Comparison of ENCODE assay signal across 17 mouse cellular contexts in genomic region chr11:54936771-54937140, GRCm38 (mm10). TPM values are rescaled to one million over a fixed set of nuclear protein-coding genes. Genes with fewer than 3 reads are reported as not detected.
DNase-seq lines count a peak whose midpoint lies in the region; ATAC-seq and TF ChIP-seq lines count a peak whose summit lies in the region.
"Had no signal": no experiment of that assay in that cellular context is flagged by ENCODE, and none has a peak within 500 bp of the region (broad histone marks: within the 10 kb centered on the region; RNA-seq: fewer than 3 reads in every experiment).

No protein-coding gene starts in this region.

- no peak overlapping the region for H3K9ac ChIP-seq in heart, embryonic 12.5 days
- H3K9ac ChIP-seq in CH12.LX (ENCODE audit: insufficient read depth, low read depth): no peak overlapping the region
- no peak overlapping the region for H3K9ac ChIP-seq in intestine, embryonic 14.5 days (ENCODE audit: low read length)
- no peak overlapping the region for H3K9ac ChIP-seq in stomach, embryonic 15.5 days
- H3K9ac ChIP-seq: embryonic facial prominence, embryonic 12.5 days; heart, embryonic 15.5 days; limb, embryonic 12.5 days; lung, embryonic 15.5 days; neural tube, embryonic 15.5 days had no signal

- no peaks in the 10 kb centered on the region for H3K9me3 ChIP-seq in heart, embryonic 12.5 days (replicated peaks)
- H3K9me3 ChIP-seq in CH12.LX (replicated peaks; ENCODE audit: low read length): no peaks in the 10 kb centered on the region
- no peaks in the 10 kb centered on the region for H3K9me3 ChIP-seq in intestine, embryonic 14.5 days (ENCODE audit: control insufficient read depth, low read length)
- H3K9me3 ChIP-seq in stomach, embryonic 15.5 days: no peaks in the 10 kb centered on the region
- H3K9me3 ChIP-seq: embryonic facial prominence, embryonic 12.5 days; heart, embryonic 15.5 days; hindbrain, embryonic 13.5 days; limb, embryonic 12.5 days; lung, embryonic 15.5 days; neural tube, embryonic 15.5 days had no signal

- intact Hi-C loops in left cerebral cortex, postnatal 10 days (cut with DNase I): no loop called here

- peak; percentile 94 for DNase-seq in heart, adult 11 months
- no peak for DNase-seq in CH12.LX (ENCODE audit: extremely low read depth)
- no peak for DNase-seq in intestine, embryonic 14.5 days (ENCODE audit: low spot score)
- no peak for DNase-seq in left cerebral cortex, postnatal 10 days (ENCODE audit: extremely low spot score in 1 of 2, low spot score in 2 of 2)
- no peak for DNase-seq in layer of hippocampus, postnatal 10 days (ENCODE audit: low spot score in 2 of 2)
- DNase-seq in testis, postnatal 10 days (ENCODE audit: low spot score): no peak
- DNase-seq: gastrocnemius, postnatal 25 days; thymus, postnatal 14 days had no signal

- in situ Hi-C loops in CH12.LX (cut with MboI; ENCODE audit: low pct_ligation_motif_present, low pct_unique_long_range_greater_than_20kb, low sequenced_read_pairs): no loop called here

- peaks cover 35% of the 10 kb centered on the region for H3K4me1 ChIP-seq in heart, embryonic 12.5 days (replicated peaks)
- H3K4me1 ChIP-seq in CH12.LX (ENCODE audit: control insufficient read depth in 1 of 2, insufficient read depth in 2 of 2): peaks cover 18 to 57% of the 10 kb centered on the region in 2 experiments
- H3K4me1 ChIP-seq in intestine, embryonic 14.5 days (replicated peaks; ENCODE audit: control insufficient read depth, insufficient read depth, low read length): 0 out of 2 replicates have a peak, but pooled peaks cover 3% of the 10 kb centered on the region
- peaks cover 13% of the 10 kb centered on the region for H3K4me1 ChIP-seq in stomach, embryonic 15.5 days

- H3K4me2 ChIP-seq in heart, embryonic 12.5 days: no peak overlapping the region
- H3K4me2 ChIP-seq in CH12.LX (ENCODE audit: insufficient read depth, low read depth, poor library complexity, severe bottlenecking): no peak overlapping the region
- H3K4me2 ChIP-seq in intestine, embryonic 14.5 days (ENCODE audit: low read length): no peak overlapping the region
- no peak overlapping the region for H3K4me2 ChIP-seq in stomach, embryonic 15.5 days
- H3K4me2 ChIP-seq: embryonic facial prominence, embryonic 12.5 days; heart, embryonic 15.5 days; hindbrain, embryonic 13.5 days; limb, embryonic 12.5 days; neural tube, embryonic 15.5 days had no signal

- WGBS in heart, embryonic 12.5 days: 68% methylated on average over 3 of the region's 3 CpGs
- WGBS in intestine, embryonic 14.5 days: 84% methylated on average over 3 of the region's 3 CpGs
- 81% methylated on average over 3 of the region's 3 CpGs for WGBS in stomach, embryonic 15.5 days

- no peaks in the 10 kb centered on the region for H3K27me3 ChIP-seq in heart, embryonic 12.5 days (replicated peaks)
- no peaks in the 10 kb centered on the region for H3K27me3 ChIP-seq in CH12.LX (replicated peaks)
- no peaks in the 10 kb centered on the region for H3K27me3 ChIP-seq in intestine, embryonic 14.5 days (replicated peaks; ENCODE audit: control insufficient read depth, insufficient read depth, low read length)
- no peaks in the 10 kb centered on the region for H3K27me3 ChIP-seq in stomach, embryonic 15.5 days (replicated peaks)
- H3K27me3 ChIP-seq: embryonic facial prominence, embryonic 12.5 days; heart, embryonic 15.5 days; hindbrain, embryonic 13.5 days; limb, embryonic 12.5 days; lung, embryonic 15.5 days; neural tube, embryonic 15.5 days had no signal

- dilution Hi-C loops in CH12.LX (cut with MboI; ENCODE audit: extremely low pct_ligation_motif_present, extremely low pct_unique_long_range_greater_than_20kb, low sequenced_read_pairs): no loop called here

- H3K4me3 ChIP-seq in heart, embryonic 12.5 days: no peak overlapping the region
- no peak overlapping the region for H3K4me3 ChIP-seq in CH12.LX (replicated peaks in 1 of 3; ENCODE audit: low read depth in 2 of 3, low read length in 2 of 3, poor library complexity in 1 of 3)
- H3K4me3 ChIP-seq in intestine, embryonic 14.5 days (ENCODE audit: low read depth, low read length): no peak overlapping the region
- no peak overlapping the region for H3K4me3 ChIP-seq in stomach, embryonic 15.5 days (replicated peaks)
- H3K4me3 ChIP-seq: embryonic facial prominence, embryonic 12.5 days; heart, embryonic 15.5 days; hindbrain, embryonic 13.5 days; left cerebral cortex, adult 2 months; limb, embryonic 12.5 days; lung, embryonic 15.5 days; neural tube, embryonic 15.5 days had no signal

- TF ChIP-seq EP300 in CH12.LX (IDR thresholded peaks at IDR 0.05; ENCODE audit: low read length): no peak

- TF ChIP-seq CTCF in CH12.LX (conservative IDR thresholded peaks at IDR 0.05 in 1 of 2, IDR thresholded peaks at IDR 0.05 in 1 of 2; ENCODE audit: low read depth in 2 of 2, low read length in 2 of 2): no peak

- H3K36me3 ChIP-seq in heart, embryonic 12.5 days: peaks cover 61% of the 10 kb centered on the region
- peaks cover 83 to 97% of the 10 kb centered on the region in 2 experiments for H3K36me3 ChIP-seq in CH12.LX (replicated peaks in 1 of 2; ENCODE audit: control insufficient read depth in 1 of 2, insufficient read depth in 1 of 2, low read length in 1 of 2)
- peaks cover 53% of the 10 kb centered on the region for H3K36me3 ChIP-seq in intestine, embryonic 14.5 days (ENCODE audit: control insufficient read depth, insufficient read depth, low read length)
- peaks cover 28% of the 10 kb centered on the region for H3K36me3 ChIP-seq in stomach, embryonic 15.5 days

- TF ChIP-seq RAD21 in CH12.LX (IDR thresholded peaks at IDR 0.05; ENCODE audit: low read depth, low read length): no peak

- H3K79me2 ChIP-seq in CH12.LX (replicated peaks; ENCODE audit: control insufficient read depth, extremely low read depth, insufficient read depth, poor library complexity, severe bottlenecking): peaks cover 11% of the 10 kb centered on the region

- H3K27ac ChIP-seq in heart, embryonic 12.5 days (ENCODE audit: poor library complexity, severe bottlenecking): no peak overlapping the region
- H3K27ac ChIP-seq in CH12.LX (ENCODE audit: insufficient read depth, low read depth): peak overlapping the region; percentile 8
- H3K27ac ChIP-seq in intestine, embryonic 14.5 days (ENCODE audit: low read depth): no peak overlapping the region
- peak overlapping the region; percentile 69; the same call in 1 of the 2 replicates for H3K27ac ChIP-seq in stomach, embryonic 15.5 days
- H3K27ac ChIP-seq: embryonic facial prominence, embryonic 12.5 days; heart, embryonic 15.5 days; hindbrain, embryonic 13.5 days; left cerebral cortex, adult 2 months; limb, embryonic 12.5 days; lung, embryonic 15.5 days; neural tube, embryonic 15.5 days had no signal

- TF ChIP-seq POLR2A in CH12.LX (IDR thresholded peaks at IDR 0.05; ENCODE audit: low read depth, low read length): no peak

- no peak for ATAC-seq in heart, embryonic 12.5 days (ENCODE audit: insufficient number of reproducible peaks, low FRiP score)
- 0 out of 2 replicates have a peak, but pooled peaks have one; percentile 32 for ATAC-seq in intestine, embryonic 14.5 days (replicated peaks; ENCODE audit: low FRiP score, low TSS enrichment, low read depth)
- no peak for ATAC-seq in stomach, embryonic 15.5 days (ENCODE audit: insufficient read depth, low FRiP score, low read depth)

TF ChIP-seq in CH12.LX, 34 proteins besides CTCF, POLR2A, EP300 and RAD21:
- TF ChIP-seq GABPA (IDR thresholded peaks at IDR 0.05; ENCODE audit: insufficient replicate concordance, low read depth, low read length): no peak
- no peak for TF ChIP-seq NELFE (IDR thresholded peaks at IDR 0.05; ENCODE audit: low read depth, low read length)
- no peak for TF ChIP-seq ZC3H11A (IDR thresholded peaks at IDR 0.05; ENCODE audit: low read depth, low read length)
- TF ChIP-seq MYC (IDR thresholded peaks at IDR 0.05; ENCODE audit: low read depth, low read length): no peak
- no peak for TF ChIP-seq HCFC1 (IDR thresholded peaks at IDR 0.05; ENCODE audit: low read depth, low read length)
- TF ChIP-seq ETS1 (conservative IDR thresholded peaks at IDR 0.05; ENCODE audit: low read depth, low read length): no peak

RNA-seq across cellular contexts. Expression of gene Tnip1, which starts 26.0 kb away (rescaled TPM):
- 23.1 and 23.6 TPM in 2 replicates for polyA plus RNA-seq in heart, embryonic 12.5 days (2016; fragmentation: Nextera tagmentation; extraction: Ambion mirVana)
- 67.8 and 76.2 TPM in 2 replicates for total RNA-seq in CH12.LX (2012; rRNA removed)
- total RNA-seq in CH12.LX (2014; rRNA removed): 34.9 and 36.1 TPM in 2 replicates
- polyA plus RNA-seq in CH12.LX (2012; ENCODE audit: insufficient read length, low read depth): 134 and 137 TPM in 2 replicates
- 20.5 and 20.9 TPM in 2 replicates for polyA plus RNA-seq in intestine, embryonic 14.5 days (2014; fragmentation: Nextera tagmentation; extraction: Ambion mirVana)
- 20.0 and 20.5 TPM in 2 replicates for polyA plus RNA-seq in stomach, embryonic 15.5 days (2015; fragmentation: Nextera tagmentation; extraction: Ambion mirVana)
- total RNA-seq in left cerebral cortex, postnatal 10 days (2021): 10 to 100 TPM; 28.2 to 31.0 TPM
- 10 to 100 TPM; 29.0 to 32.2 TPM for total RNA-seq in layer of hippocampus, postnatal 10 days (2021)

RNA-seq across cellular contexts. Expression of gene Gpx3, which starts 34.5 kb away (rescaled TPM):
- polyA plus RNA-seq in heart, embryonic 12.5 days (2016; fragmentation: Nextera tagmentation; extraction: Ambion mirVana): 1,404 and 1,433 TPM in 2 replicates
- total RNA-seq in CH12.LX (2012; rRNA removed) (0.25 TPM in 1 of 2 replicates, not detected in the other), CH12.LX (2014; rRNA removed) (not detected in 2 replicates)
- 0.63 and 0.90 TPM in 2 replicates for polyA plus RNA-seq in CH12.LX (2012; ENCODE audit: insufficient read length, low read depth)
- polyA plus RNA-seq in intestine, embryonic 14.5 days (2014; fragmentation: Nextera tagmentation; extraction: Ambion mirVana): 263 and 321 TPM in 2 replicates
- 164 and 171 TPM in 2 replicates for polyA plus RNA-seq in stomach, embryonic 15.5 days (2015; fragmentation: Nextera tagmentation; extraction: Ambion mirVana)
- 10 to 100 TPM in 1 of 2 experiments, 1 to 10 TPM in 1; 9.7 to 10.2 TPM for total RNA-seq in left cerebral cortex, postnatal 10 days (2021)
- total RNA-seq in layer of hippocampus, postnatal 10 days (2021): 1 to 10 TPM; 7.0 to 7.1 TPM

Comparison
In these comparisons a context has a peak if more than half of its experiments do, and no peak if none do; other contexts are left out.
1. H3K27ac ChIP-seq: peak in CH12.LX (single experiment) and stomach, embryonic 15.5 days (single experiment); none in heart, embryonic 12.5 days (single experiment) and intestine, embryonic 14.5 days (single experiment).
2. RNA of gene Gpx3, which starts 34.5 kb away (polyA plus RNA-seq): 1,404 to 1,433 TPM in heart, embryonic 12.5 days, 263 to 321 TPM in intestine, embryonic 14.5 days and 164 to 171 TPM in stomach, embryonic 15.5 days; 0.63 to 0.90 TPM in CH12.LX; every median in the first group is over 10 times any median in the second.